Mouse (Mus musculus) MEL (cell line): Measurements from ENCODE around the gene Pde3a.

Experiments
- CTCF ChIP-seq, 3 experiments: IDR thresholded peaks in 2 of 3; conservative IDR thresholded peaks in 1 of 3; 2 replicates each; pipeline ENCODE4 v1.5.1; 2011 to 2012; ENCODE audit warnings: low read length in 3 of 3, low read depth in 2 of 3, mild to moderate bottlenecking in 2 of 3, improper control_type of control experiment in 1 of 3, inconsistent platforms in 1 of 3, mixed read lengths in 1 of 3, moderate library complexity in 1 of 3; ENCODE audit not compliant: control insufficient read depth in 1 of 3, insufficient read depth in 1 of 3, poor library complexity in 1 of 3, severe bottlenecking in 1 of 3
- ELF1 ChIP-seq: IDR thresholded peaks from 2 replicates; pipeline ENCODE4 v1.6.1; 2014; ENCODE audit warnings: low read depth, mild to moderate bottlenecking, inconsistent platforms, low read length, improper control_type of control experiment, moderate library complexity
- MAFK ChIP-seq: IDR thresholded peaks from 2 replicates; pipeline ENCODE4 v1.6.1; 2011; ENCODE audit warnings: low read depth, mild to moderate bottlenecking, low read length, improper control_type of control experiment, borderline replicate concordance
- POLR2A ChIP-seq, 2 experiments: IDR thresholded peaks; 2 replicates each; pipeline ENCODE4 v1.6.1; 2011 to 2012; ENCODE audit warnings: low read length in 2 of 2, mild to moderate bottlenecking in 2 of 2, control low read depth in 1 of 2, improper control_type of control experiment in 1 of 2, low read depth in 1 of 2, moderate library complexity in 1 of 2; ENCODE audit not compliant: control insufficient read depth in 1 of 2, insufficient read depth in 1 of 2, poor library complexity in 1 of 2
- TBP ChIP-seq: IDR thresholded peaks from 2 replicates; pipeline ENCODE4 v1.8.0; 2011; ENCODE audit warnings: low read depth, low read length, improper control_type of control experiment

GRCm38 (mm10) chr6:141313112-141313511 lies 64.0 kb downstream of the Pde3a start:
- TF ChIP-seq CTCF (IDR thresholded peaks at IDR 0.05 in 2 of 3, conservative IDR thresholded peaks at IDR 0.05 in 1 of 3; ENCODE audit: control insufficient read depth in 1 of 3, insufficient read depth in 1 of 3, low read depth in 2 of 3, low read length in 3 of 3, poor library complexity in 1 of 3, severe bottlenecking in 1 of 3) = no peak
- no peak for TF ChIP-seq POLR2A (IDR thresholded peaks at IDR 0.05; ENCODE audit: control insufficient read depth in 1 of 2, insufficient read depth in 1 of 2, low read depth in 1 of 2, low read length in 2 of 2, poor library complexity in 1 of 2)
- TF ChIP-seq MAFK = no peak
- no peak for TF ChIP-seq ELF1
- no peak for TF ChIP-seq TBP
